Mouse (Mus musculus) E14TG2a.4 (cell line): ENCODE data around the gene Gm3402.

Experiments used
- CTCF ChIP-seq: conservative IDR thresholded peaks from 2 replicates; pipeline ENCODE4 v1.5.1; 2014; ENCODE audit warnings: low read length
- NANOG ChIP-seq: IDR thresholded peaks from 2 replicates; pipeline ENCODE4 v1.6.1; 2014; ENCODE audit warnings: borderline replicate concordance, low read length, mixed read lengths
- POU5F1 ChIP-seq: IDR thresholded peaks from 2 replicates; pipeline ENCODE4 v1.6.1; 2014; ENCODE audit warnings: low read length, borderline replicate concordance

GRCm38 (mm10) chr5:146471311-146471710 lies 42.6 kb upstream of the Gm3402 start:
- TF ChIP-seq CTCF (no peak), POU5F1 (no peak), NANOG (no peak)
